Mouse (Mus musculus) E14TG2a.4 (cell line): ENCODE data around the gene Tmem106c.

ENCODE experiments used
- H3K27me3 ChIP-seq: 2 replicates; pipeline ENCODE4 v1.6.1; 2014; ENCODE audit warnings: low read length, control low read depth; ENCODE audit not compliant: insufficient read depth
- H3K36me3 ChIP-seq: 2 replicates; pipeline ENCODE4 v1.6.1; 2014; ENCODE audit warnings: low read length, control low read depth; ENCODE audit not compliant: insufficient read depth
- H3K4me1 ChIP-seq: replicated peaks from 2 replicates; pipeline ENCODE4 v1.6.1; 2014; ENCODE audit warnings: low read depth, low read length, control low read depth
- H3K4me3 ChIP-seq: replicated peaks from 2 replicates; pipeline ENCODE4 v1.5.1; 2014; ENCODE audit warnings: mild to moderate bottlenecking, low read length
- H3K9me3 ChIP-seq: 2 replicates; pipeline ENCODE4 v1.6.1; 2014; ENCODE audit warnings: low read length, control low read depth
- CTCF ChIP-seq: conservative IDR thresholded peaks from 2 replicates; pipeline ENCODE4 v1.5.1; 2014; ENCODE audit warnings: low read length
- NANOG ChIP-seq: IDR thresholded peaks from 2 replicates; pipeline ENCODE4 v1.6.1; 2014; ENCODE audit warnings: borderline replicate concordance, low read length, mixed read lengths
- POU5F1 ChIP-seq: IDR thresholded peaks from 2 replicates; pipeline ENCODE4 v1.6.1; 2014; ENCODE audit warnings: low read length, borderline replicate concordance

Gene Tmem106c

DNA sequence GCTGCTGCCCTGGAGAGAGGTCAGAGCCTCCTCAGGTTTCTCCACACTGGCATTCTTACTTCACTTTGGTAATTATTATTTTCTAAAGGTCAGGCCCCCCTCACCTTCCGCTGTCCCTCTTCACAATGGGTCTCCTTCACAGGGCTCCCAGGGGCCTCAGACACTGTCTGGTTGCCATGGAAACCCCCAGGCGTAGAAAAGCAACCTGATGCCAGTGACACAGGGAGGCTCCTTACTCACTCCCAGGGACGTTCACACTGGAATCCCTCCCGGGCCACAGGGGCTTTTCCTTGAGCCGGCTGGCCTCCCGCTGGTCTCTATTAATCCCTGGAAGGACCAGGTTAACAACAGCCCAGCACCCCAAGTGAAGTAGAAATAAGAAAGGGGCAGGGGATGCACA lies 26.1 kb downstream of the Tmem106c start:
- Histone ChIP-seq H3K4me1 (peaks cover 73% of the 10 kb centered on the region), H3K27me3 (peaks cover 6% of the 10 kb centered on the region), H3K9me3 (no peaks in the 10 kb centered on the region), H3K36me3 (peaks cover 28% of the 10 kb centered on the region), H3K4me3 (0 out of 2 replicates have a peak overlapping the region, but pooled peaks have one; percentile 20)
- TF ChIP-seq CTCF: no peak
- TF ChIP-seq POU5F1: no peak
- no peak for TF ChIP-seq NANOG

DNA sequence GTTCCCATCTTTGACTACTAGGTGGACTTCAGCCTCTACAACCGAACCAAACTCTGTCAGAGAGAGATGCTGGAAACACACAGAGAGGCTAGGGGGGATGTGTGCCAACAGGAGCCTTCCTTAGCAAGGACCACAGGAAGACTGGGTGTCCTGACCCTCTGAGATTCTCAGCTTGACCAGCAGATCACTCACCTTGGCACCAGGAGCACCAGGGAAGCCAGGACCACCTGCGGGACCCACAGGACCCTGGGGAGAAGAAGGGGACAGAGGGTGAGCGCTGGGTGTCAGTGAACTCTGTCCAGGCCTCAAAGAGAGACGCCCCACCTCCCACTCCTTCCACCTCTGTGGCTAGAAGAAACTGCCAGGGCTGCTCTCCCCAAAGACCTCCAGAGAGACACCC lies 26.7 kb downstream of the Tmem106c start:
- H3K9me3 ChIP-seq: no peaks in the 10 kb centered on the region
- TF ChIP-seq NANOG: no peak
- peak overlapping the region; percentile 20; the same call in 1 of the 2 replicates for H3K4me3 ChIP-seq

DNA sequence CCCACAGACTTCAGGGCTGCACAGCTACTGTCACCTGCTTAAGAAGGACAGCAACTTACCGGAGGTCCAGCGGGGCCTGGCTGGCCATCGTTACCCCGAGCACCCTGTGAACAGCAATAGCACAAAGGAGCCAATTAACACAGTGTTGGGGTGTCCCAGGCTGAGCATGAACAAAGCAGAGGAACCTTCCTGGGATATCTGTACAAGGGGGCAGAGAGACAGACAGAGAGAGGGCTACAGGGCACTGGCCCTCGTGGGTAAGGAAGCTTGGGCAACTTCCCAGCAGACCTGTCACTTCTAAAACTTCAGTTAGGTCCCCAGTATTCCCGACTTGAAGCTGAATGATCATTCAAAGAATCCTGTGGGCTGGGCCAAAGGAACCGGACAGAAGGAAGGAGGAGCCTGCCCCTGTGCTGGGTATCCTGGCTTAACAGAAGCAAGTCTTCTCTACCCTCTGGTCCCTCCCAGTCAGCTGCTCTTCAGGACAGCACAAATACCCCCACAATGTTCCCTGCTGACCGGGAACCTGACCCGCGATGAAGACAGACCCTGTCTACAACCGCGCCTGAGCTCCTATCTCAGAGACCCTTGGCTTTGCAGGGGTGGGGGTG lies 27.4 kb downstream of the Tmem106c start:
- no peak for TF ChIP-seq NANOG
- no peak for TF ChIP-seq CTCF
- TF ChIP-seq POU5F1: no peak
- peaks cover 20% of the 10 kb centered on the region for H3K36me3 ChIP-seq
- H3K27me3 ChIP-seq: peaks cover 5% of the 10 kb centered on the region; the same call in 1 of the 2 replicates
- H3K9me3 ChIP-seq: no peaks in the 10 kb centered on the region
- peak overlapping the region; percentile 20 for H3K4me3 ChIP-seq
- peaks cover 86% of the 10 kb centered on the region for H3K4me1 ChIP-seq

More for the DNA sequence above, 26.7 kb downstream of the Tmem106c start:
- Histone ChIP-seq H3K36me3 (peaks cover 22% of the 10 kb centered on the region), H3K27me3 (peaks cover 5% of the 10 kb centered on the region; the same call in 1 of the 2 replicates), H3K4me1 (peaks cover 79% of the 10 kb centered on the region)

DNA sequence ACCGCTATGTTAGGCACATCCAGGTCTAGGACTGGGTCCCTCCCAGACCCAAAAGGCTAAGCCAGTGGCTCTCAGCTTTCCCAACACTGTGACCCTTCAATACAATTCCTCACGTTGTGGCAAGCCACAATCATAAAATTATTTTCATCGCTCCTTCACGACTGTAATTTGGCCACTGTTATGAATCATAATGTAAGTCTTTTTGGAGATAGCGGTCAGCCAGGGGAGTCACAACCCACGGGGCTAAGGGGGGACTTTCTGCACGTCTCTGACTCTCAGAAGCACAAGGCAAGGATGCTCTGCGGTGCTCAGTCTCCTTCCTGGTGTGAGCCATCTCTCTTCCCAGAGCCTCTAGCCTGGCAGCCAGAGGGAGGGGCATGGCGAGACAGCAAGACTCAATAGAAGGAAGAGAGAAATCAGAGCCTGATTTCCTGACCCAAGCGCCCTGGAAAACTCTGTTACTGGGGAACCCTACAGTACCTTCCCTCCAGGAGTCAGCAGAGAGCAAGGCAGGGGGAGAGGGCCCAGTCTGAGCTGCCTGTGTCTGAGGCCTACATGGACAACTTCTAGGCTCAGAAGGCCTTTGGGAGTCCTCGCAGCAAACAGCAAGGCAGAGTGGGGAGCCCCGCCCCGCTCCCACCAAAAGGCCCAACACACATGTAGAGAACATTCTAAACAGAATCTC lies 28.2 kb downstream of the Tmem106c start:
- no peaks in the 10 kb centered on the region for H3K9me3 ChIP-seq
- TF ChIP-seq CTCF (0 out of 2 replicates have a peak, but pooled peaks have one; percentile 13), NANOG (no peak), POU5F1 (no peak)
- H3K27me3 ChIP-seq: peaks cover 2% of the 10 kb centered on the region; the same call in 1 of the 2 replicates
- H3K4me3 ChIP-seq: peak overlapping the region; percentile 72
- peaks cover 94% of the 10 kb centered on the region for H3K4me1 ChIP-seq
- peaks cover 14% of the 10 kb centered on the region; the same call in 1 of the 2 replicates for H3K36me3 ChIP-seq

DNA sequence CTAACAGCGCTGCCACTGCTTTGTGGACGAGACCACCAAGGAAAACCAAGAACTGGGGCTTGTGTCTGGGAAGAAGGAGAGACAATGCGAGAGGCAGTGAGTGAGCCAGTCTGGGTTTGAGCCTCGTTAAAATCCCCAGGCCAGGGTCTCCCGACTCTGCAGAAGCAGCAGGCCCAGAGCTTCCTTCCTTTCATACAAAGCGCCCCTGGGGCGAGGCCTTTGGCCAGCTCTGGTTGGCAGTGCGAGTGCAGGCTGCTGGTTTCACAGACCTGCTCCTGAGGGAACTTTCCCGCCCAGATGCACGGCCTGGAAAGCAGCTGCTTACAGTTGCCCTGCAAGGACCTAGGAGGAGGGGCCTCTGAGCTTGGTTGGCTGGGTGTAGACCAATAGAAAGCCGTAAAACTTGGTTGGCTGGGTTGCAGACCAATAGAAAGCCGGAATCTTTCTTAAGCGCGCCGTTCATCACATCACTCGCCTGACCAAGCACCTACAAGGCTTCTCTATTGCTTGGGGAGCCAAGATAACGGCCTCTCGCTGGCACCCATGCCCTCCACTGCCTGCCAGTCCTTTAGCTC lies 28.8 kb downstream of the Tmem106c start:
- peak overlapping the region; percentile 72 for H3K4me3 ChIP-seq
- peaks cover 92% of the 10 kb centered on the region for H3K4me1 ChIP-seq
- peaks cover 3% of the 10 kb centered on the region for H3K27me3 ChIP-seq
- no peaks in the 10 kb centered on the region for H3K9me3 ChIP-seq
- TF ChIP-seq CTCF (no peak), NANOG (no peak)
- peaks cover 8% of the 10 kb centered on the region; the same call in 1 of the 2 replicates for H3K36me3 ChIP-seq

DNA sequence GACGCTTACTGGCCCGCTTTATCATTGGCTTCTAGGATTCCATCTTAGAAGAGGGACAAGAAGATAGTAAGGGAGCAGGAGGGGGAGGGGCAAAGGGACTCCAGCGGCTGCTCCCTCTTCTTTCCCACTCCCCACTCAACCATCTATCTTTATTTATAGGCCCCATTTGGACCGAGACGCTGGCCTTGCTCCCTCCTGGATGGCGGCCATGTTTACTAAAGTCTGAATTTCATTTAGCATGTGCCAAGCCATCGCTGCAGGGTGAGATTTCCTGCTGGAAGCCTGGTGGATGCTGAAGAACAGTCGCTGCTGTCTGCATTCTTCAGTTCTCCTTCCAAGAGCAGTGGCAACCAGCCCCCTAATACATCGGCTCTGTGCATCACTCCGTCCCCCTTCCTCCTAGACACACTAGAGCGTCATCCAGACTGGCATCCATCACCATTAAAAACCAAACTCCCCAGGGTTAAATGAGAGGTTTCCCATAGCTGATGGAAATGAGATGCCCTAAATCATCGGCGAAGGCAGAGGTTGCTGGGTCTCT lies 32.8 kb downstream of the Tmem106c start:
- Histone ChIP-seq H3K27me3 (peaks cover 41% of the 10 kb centered on the region), H3K36me3 (peaks cover 3% of the 10 kb centered on the region; the same call in 1 of the 2 replicates), H3K4me1 (peaks cover 91% of the 10 kb centered on the region), H3K4me3 (peak overlapping the region; percentile 55), H3K9me3 (no peaks in the 10 kb centered on the region)
- TF ChIP-seq CTCF: no peak
- no peak for TF ChIP-seq POU5F1
- TF ChIP-seq NANOG: no peak

DNA sequence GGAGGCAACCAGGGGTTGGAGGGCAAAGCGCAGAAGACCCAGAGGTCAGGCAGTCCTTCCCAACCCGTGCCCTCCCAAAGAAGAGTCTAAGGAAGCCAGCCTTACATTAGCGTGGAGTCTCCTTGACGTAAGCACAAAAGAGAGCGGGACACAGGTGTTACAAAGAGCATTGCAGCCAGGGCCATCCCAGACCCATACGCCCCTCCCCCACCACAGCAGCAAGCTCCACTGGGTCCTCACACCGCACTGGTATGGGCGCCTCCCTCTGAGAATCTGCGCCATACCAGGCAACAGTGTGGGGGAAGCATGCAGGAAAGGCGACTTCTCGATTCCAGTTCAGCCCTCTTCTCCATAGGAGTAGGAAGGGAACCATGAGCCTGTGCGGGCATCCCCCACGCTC lies 35.5 kb downstream of the Tmem106c start:
- peaks cover 3% of the 10 kb centered on the region; the same call in 1 of the 2 replicates for H3K36me3 ChIP-seq
- H3K27me3 ChIP-seq: peaks cover 68% of the 10 kb centered on the region
- TF ChIP-seq CTCF (no peak), POU5F1 (no peak), NANOG (no peak)
- 0 out of 2 replicates have a peak overlapping the region, but pooled peaks have one; percentile 18 for H3K4me3 ChIP-seq
- H3K9me3 ChIP-seq: no peaks in the 10 kb centered on the region
- peaks cover 89% of the 10 kb centered on the region for H3K4me1 ChIP-seq

DNA sequence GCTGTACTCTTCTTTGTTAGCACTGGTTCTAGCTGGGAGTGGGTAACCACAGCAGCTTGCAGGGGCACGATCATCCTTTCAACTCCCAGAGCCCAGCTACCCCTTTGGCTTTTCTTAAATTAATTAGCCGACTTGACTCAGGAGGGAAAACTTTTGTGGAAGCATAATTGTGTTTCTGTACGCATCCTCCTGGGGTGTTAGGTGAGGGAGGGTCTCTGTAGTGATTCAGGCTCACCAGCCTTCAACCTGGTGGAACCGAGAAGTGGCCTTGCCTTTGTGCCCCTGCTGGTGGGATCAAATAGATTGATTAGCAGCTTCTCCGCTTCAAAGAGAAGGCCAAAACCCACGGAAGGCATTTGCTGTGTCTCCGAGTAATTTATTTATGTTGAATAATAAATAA lies 36.0 kb downstream of the Tmem106c start:
- Histone ChIP-seq H3K4me3 (0 out of 2 replicates have a peak overlapping the region, but pooled peaks have one; percentile 18), H3K4me1 (peaks cover 89% of the 10 kb centered on the region), H3K9me3 (no peaks in the 10 kb centered on the region), H3K36me3 (no peaks in the 10 kb centered on the region), H3K27me3 (peaks cover 73% of the 10 kb centered on the region)
- TF ChIP-seq NANOG (no peak), POU5F1 (no peak), CTCF (no peak)
